Comparison of ENCODE assay signal across 7 mouse cellular contexts in the genomic region with DNA sequence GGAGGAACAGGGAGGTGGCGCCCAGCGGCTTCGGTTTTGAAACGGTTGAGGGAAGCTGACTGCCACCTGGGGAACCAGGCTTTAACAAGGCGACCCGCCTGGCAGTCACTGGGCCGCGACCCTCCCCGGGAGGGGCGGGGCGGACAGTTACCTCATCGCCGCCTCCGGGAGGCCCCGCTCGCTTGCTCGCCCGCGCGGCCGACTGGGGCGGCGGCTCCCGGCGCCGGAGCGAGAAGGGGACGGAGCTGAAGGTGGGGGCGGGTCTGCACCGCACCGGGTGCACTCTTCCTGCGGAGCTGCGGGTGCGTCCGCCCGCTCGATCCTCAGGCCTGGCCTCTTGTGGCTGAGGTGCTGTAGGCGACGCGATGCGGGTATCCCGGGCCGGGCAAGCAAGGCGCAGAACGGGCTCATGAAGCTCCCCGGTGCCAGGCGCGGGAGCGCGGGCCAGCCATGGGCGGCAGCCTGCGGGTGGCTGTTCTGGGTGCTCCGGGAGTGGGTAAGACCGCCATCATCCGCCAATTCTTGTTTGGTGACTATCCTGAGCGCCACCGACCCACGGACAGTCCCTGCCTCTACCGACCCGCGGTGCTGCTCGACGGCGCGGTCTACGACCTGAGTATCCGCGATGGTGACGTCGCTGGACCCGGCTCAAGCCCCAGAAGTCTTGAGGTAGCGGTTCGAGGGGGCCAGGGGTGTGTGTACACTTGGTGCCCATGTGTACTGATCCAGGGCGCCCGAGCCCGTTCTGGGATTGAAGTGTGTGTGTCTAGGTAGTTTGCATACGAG. TPM values are rescaled to one million over a fixed set of nuclear protein-coding genes. Genes with fewer than 3 reads are reported as not detected.
DNase-seq lines count a peak whose midpoint lies in the region; ATAC-seq and TF ChIP-seq lines count a peak whose summit lies in the region.

A gene (plus strand): TSS at position 273 of the 786 bp plus-strand sequence.

- peak within 1 kb of the TSS; percentile 64 for H3K4me3 ChIP-seq in ES-Bruce4 (ENCODE audit: low read depth, low read length)
- peak within 1 kb of the TSS; percentile 62 for H3K4me3 ChIP-seq in heart, adult 2 months
- peak within 1 kb of the TSS; percentile 51 for H3K4me3 ChIP-seq in limb, embryonic 15.5 days
- peak within 1 kb of the TSS; percentile 36 for H3K4me3 ChIP-seq in neural tube, embryonic 11.5 days (ENCODE audit: low read depth, low read length)

- no peaks in the 10 kb centered on the region for H3K9me3 ChIP-seq in ES-Bruce4 (replicated peaks; ENCODE audit: control insufficient read depth, insufficient read depth, low read length, poor library complexity, severe bottlenecking)
- H3K9me3 ChIP-seq in limb, embryonic 15.5 days, result no peaks in the 10 kb centered on the region
- H3K9me3 ChIP-seq in neural tube, embryonic 11.5 days (ENCODE audit: control insufficient read depth, low read length), result no peaks in the 10 kb centered on the region

- no peak for TF ChIP-seq EP300 in ES-Bruce4 (IDR thresholded peaks at IDR 0.05; ENCODE audit: insufficient read depth, low read depth, low read length)
- no peak for TF ChIP-seq EP300 in heart, adult 2 months (IDR thresholded peaks at IDR 0.05; ENCODE audit: insufficient read depth, low read depth, low read length)

- TF ChIP-seq CTCF in ES-Bruce4 (IDR thresholded peaks at IDR 0.05; ENCODE audit: low read depth, low read length), result no peak
- no peak for TF ChIP-seq CTCF in heart, adult 2 months (IDR thresholded peaks at IDR 0.05)

- H3K36me3 ChIP-seq in ES-Bruce4 (ENCODE audit: control insufficient read depth, insufficient read depth, low read length, poor library complexity, severe bottlenecking), result no peaks in the 10 kb centered on the region
- no peaks in the 10 kb centered on the region for H3K36me3 ChIP-seq in heart, adult 2 months (ENCODE audit: control insufficient read depth, insufficient read depth, low read length)
- peaks cover 6% of the 10 kb centered on the region for H3K36me3 ChIP-seq in limb, embryonic 15.5 days
- no peaks in the 10 kb centered on the region for H3K36me3 ChIP-seq in neural tube, embryonic 11.5 days (ENCODE audit: control insufficient read depth, insufficient read depth, low read length)

- H3K27me3 ChIP-seq in ES-Bruce4 (ENCODE audit: control insufficient read depth, insufficient read depth, low read length, poor library complexity, severe bottlenecking), result 0 out of 2 replicates have a peak, but pooled peaks cover 3% of the 10 kb centered on the region
- H3K27me3 ChIP-seq in heart, adult 2 months (ENCODE audit: control insufficient read depth, insufficient read depth, low read length), result no peaks in the 10 kb centered on the region
- peaks cover 80% of the 10 kb centered on the region for H3K27me3 ChIP-seq in limb, embryonic 15.5 days
- H3K27me3 ChIP-seq in neural tube, embryonic 11.5 days (ENCODE audit: control insufficient read depth, insufficient read depth, low read length), result peaks cover 78% of the 10 kb centered on the region

- H3K27ac ChIP-seq in ES-Bruce4 (ENCODE audit: insufficient read depth, low read length), result no peak within 1 kb of the TSS
- peak within 1 kb of the TSS; percentile 17; the same call in 1 of the 2 replicates for H3K27ac ChIP-seq in heart, adult 2 months
- H3K27ac ChIP-seq in limb, embryonic 15.5 days, result no peak within 1 kb of the TSS
- no peak within 1 kb of the TSS for H3K27ac ChIP-seq in neural tube, embryonic 11.5 days (ENCODE audit: low read depth, low read length)

- peak within 1 kb of the TSS; percentile 62 for H3K9ac ChIP-seq in ES-Bruce4 (ENCODE audit: low read depth, poor library complexity, severe bottlenecking)
- peak within 1 kb of the TSS; percentile 76 for H3K9ac ChIP-seq in heart, adult 2 months (ENCODE audit: low read depth, low read length)
- peak within 1 kb of the TSS; percentile 39 for H3K9ac ChIP-seq in limb, embryonic 15.5 days
- peak within 1 kb of the TSS; percentile 44 for H3K9ac ChIP-seq in neural tube, embryonic 11.5 days (ENCODE audit: low read length)

- no peak for ATAC-seq in limb, embryonic 15.5 days (ENCODE audit: insufficient number of reproducible peaks, low FRiP score, low TSS enrichment, low read depth)
- no peak for ATAC-seq in neural tube, embryonic 11.5 days (ENCODE audit: insufficient read depth, low FRiP score, low TSS enrichment)

- peaks cover 14% of the 10 kb centered on the region for H3K4me1 ChIP-seq in ES-Bruce4 (ENCODE audit: control insufficient read depth, insufficient read depth, low read length)
- peaks cover 15% of the 10 kb centered on the region for H3K4me1 ChIP-seq in heart, adult 2 months (ENCODE audit: control insufficient read depth, insufficient read depth, low read length)
- peaks cover 60% of the 10 kb centered on the region for H3K4me1 ChIP-seq in limb, embryonic 15.5 days
- H3K4me1 ChIP-seq in neural tube, embryonic 11.5 days (ENCODE audit: control insufficient read depth, insufficient read depth, low read length), result peaks cover 28% of the 10 kb centered on the region

- WGBS in heart, adult 2 months, result 2% methylated on average over 77 of the region's 77 CpGs
- WGBS in limb, embryonic 15.5 days, result 1% methylated on average over 77 of the region's 77 CpGs
- 1% methylated on average over 75 of the region's 77 CpGs for WGBS in neural tube, embryonic 11.5 days

- peak; percentile 61 for DNase-seq in adrenal gland, postnatal 14 days
- peak; percentile 66 to 69 for DNase-seq in heart, adult 2 months
- DNase-seq in kidney, adult 9 months, result peak; percentile 48
- peak; percentile 54 for DNase-seq in neural tube, embryonic 11.5 days (ENCODE audit: low spot score)
- peak; percentile 50 for DNase-seq in thymus, postnatal 0 days (ENCODE audit: low spot score)

- H3K79me2 ChIP-seq in heart, adult 2 months (replicated peaks; ENCODE audit: control insufficient read depth, insufficient read depth, low read length), result no peaks in the 10 kb centered on the region

- H3K4me2 ChIP-seq in limb, embryonic 15.5 days, result peak within 1 kb of the TSS; percentile 96
- peak within 1 kb of the TSS; percentile 69 for H3K4me2 ChIP-seq in neural tube, embryonic 11.5 days (ENCODE audit: low read depth)

- intact Hi-C loops in heart, adult 2 months (cut with DNase I), result no loop called here

- TF ChIP-seq POLR2A in ES-Bruce4 (IDR thresholded peaks at IDR 0.05; ENCODE audit: insufficient read depth, low read length), result no peak
- TF ChIP-seq POLR2A in heart, adult 2 months (IDR thresholded peaks at IDR 0.05; ENCODE audit: insufficient read depth, low read depth, low read length), result no peak

RNA-seq across cellular contexts. Expression of the gene that starts here (rescaled TPM):
- 4.2 and 4.4 TPM in 2 replicates for polyA plus RNA-seq in ES-Bruce4 (2011; ENCODE audit: insufficient read depth, insufficient read length, low read depth, missing spikeins)
- 0.30 and 0.34 TPM in 2 replicates for total RNA-seq in adrenal gland, postnatal 14 days (2021)
- total RNA-seq in heart, adult 2 months (2021), result 1 to 10 TPM; 5.0 to 8.1 TPM
- polyA plus RNA-seq in heart, adult 2 months (2012; rRNA removed), result 5.2 and 5.4 TPM in 2 replicates
- polyA plus RNA-seq in limb, embryonic 15.5 days (2015; fragmentation: Nextera tagmentation; extraction: Ambion mirVana), result 7.1 and 8.6 TPM in 2 replicates
- polyA plus RNA-seq in neural tube, embryonic 11.5 days (2014; fragmentation: Nextera tagmentation; extraction: Ambion mirVana), result 0.66 and 0.74 TPM in 2 replicates
- polyA plus RNA-seq in thymus, postnatal 0 days (2015; fragmentation: Nextera tagmentation; extraction: Ambion mirVana), result 4.2 and 5.9 TPM in 2 replicates

Comparison
In these comparisons a context has a peak if more than half of its experiments do, and no peak if none do; other contexts are left out.
1. Peak in DNase-seq in adrenal gland, postnatal 14 days; RNA of the gene not detected or under 1 TPM.
2. Peak in DNase-seq, H3K4me3 ChIP-seq, H3K9ac ChIP-seq and H3K4me2 ChIP-seq in neural tube, embryonic 11.5 days; RNA of the gene not detected or under 1 TPM.